Mouse (Mus musculus): ENCODE results near the gene Nsmce4a. TPM values are rescaled to one million over a fixed set of nuclear protein-coding genes. Genes with fewer than 3 reads are reported as not detected.

Gene Nsmce4a
- total and polyA plus RNA-seq, 2 experiments = 20.8 to 73.5 TPM

DNA sequence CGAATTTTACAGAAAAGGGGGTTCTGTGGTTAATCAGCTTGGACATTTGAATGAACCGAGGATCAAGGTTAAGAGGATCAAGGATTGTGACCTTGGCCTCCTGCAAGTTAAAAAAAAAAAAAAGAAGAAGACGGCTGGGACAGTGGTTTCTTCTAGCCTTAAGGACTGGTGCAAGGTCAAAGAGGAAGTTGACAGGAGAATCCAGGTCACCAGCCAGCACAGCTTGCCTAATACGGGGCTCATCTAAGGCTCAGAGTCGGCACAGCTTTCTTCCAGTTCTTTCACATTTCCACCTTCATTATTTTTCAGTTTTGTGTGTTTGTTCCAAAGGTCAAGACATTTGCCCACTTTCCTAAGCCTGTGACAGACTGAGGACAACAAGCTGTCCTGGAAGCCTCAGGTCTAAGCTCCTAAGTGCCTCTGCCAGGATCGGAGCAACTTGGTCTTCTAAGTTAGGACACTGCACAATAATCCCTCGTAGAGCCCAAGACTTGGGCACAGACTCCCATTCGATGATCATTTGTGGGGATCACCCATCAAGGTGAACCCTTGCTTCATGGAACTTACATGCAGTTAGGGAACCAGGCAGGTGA lies 18.0 kb upstream of the Nsmce4a start:
- peak; percentile 50 for DNase-seq (ENCODE audit: extremely low read depth, low read depth, low spot score)
- TF ChIP-seq CTCF (IDR thresholded peaks at IDR 0.05; ENCODE audit: low read depth, low read length) = no peak
- TF ChIP-seq POLR2A (IDR thresholded peaks at IDR 0.05; ENCODE audit: extremely low read depth, insufficient read depth, low read length) = no peak
- WGBS = 40% methylated on average over 8 of the region's 8 CpGs
- no peaks in the 10 kb centered on the region for H3K36me3 ChIP-seq (ENCODE audit: control insufficient read depth, insufficient read depth, low read length)
- H3K79me2 ChIP-seq (ENCODE audit: control insufficient read depth, insufficient read depth, low read length) = no peaks in the 10 kb centered on the region
- H3K4me3 ChIP-seq (ENCODE audit: insufficient read depth, low read depth, low read length) = no peak overlapping the region
- no peaks in the 10 kb centered on the region for H3K27me3 ChIP-seq (ENCODE audit: control insufficient read depth, insufficient read depth, low read length)
- peaks cover 4% of the 10 kb centered on the region for H3K4me1 ChIP-seq (ENCODE audit: control insufficient read depth, insufficient read depth, low read length)
- H3K9ac ChIP-seq (ENCODE audit: low read depth, low read length) = no peak overlapping the region; the same call in 1 of the 2 replicates
- H3K27ac ChIP-seq (replicated peaks; ENCODE audit: insufficient read depth, low read depth, low read length) = peak overlapping the region; percentile 81

GRCm38 (mm10) chr7:130590081-130590828 lies 17.3 kb upstream of the Nsmce4a start:
- Histone ChIP-seq H3K27me3 (ENCODE audit: control insufficient read depth, insufficient read depth, low read length) (no peaks in the 10 kb centered on the region), H3K27ac (replicated peaks; ENCODE audit: insufficient read depth, low read depth, low read length) (no peak overlapping the region), H3K4me1 (ENCODE audit: control insufficient read depth, insufficient read depth, low read length) (peaks cover 4% of the 10 kb centered on the region), H3K79me2 (ENCODE audit: control insufficient read depth, insufficient read depth, low read length) (no peaks in the 10 kb centered on the region), H3K36me3 (ENCODE audit: control insufficient read depth, insufficient read depth, low read length) (no peaks in the 10 kb centered on the region), H3K4me3 (ENCODE audit: insufficient read depth, low read depth, low read length) (no peak overlapping the region), H3K9ac (ENCODE audit: low read depth, low read length) (no peak overlapping the region)
- 85% methylated on average over 13 of the region's 13 CpGs for WGBS
- DNase-seq (ENCODE audit: extremely low read depth, low read depth, low spot score) = no peak
- TF ChIP-seq CTCF (IDR thresholded peaks at IDR 0.05; ENCODE audit: low read depth, low read length) (no peak), POLR2A (IDR thresholded peaks at IDR 0.05; ENCODE audit: extremely low read depth, insufficient read depth, low read length) (no peak)

- 82% methylated on average over 2 of the region's 2 CpGs for WGBS
- TF ChIP-seq CTCF (IDR thresholded peaks at IDR 0.05; ENCODE audit: low read depth, low read length) (no peak), POLR2A (IDR thresholded peaks at IDR 0.05; ENCODE audit: extremely low read depth, insufficient read depth, low read length) (no peak)
- Histone ChIP-seq H3K79me2 (ENCODE audit: control insufficient read depth, insufficient read depth, low read length) (no peaks in the 10 kb centered on the region), H3K36me3 (ENCODE audit: control insufficient read depth, insufficient read depth, low read length) (no peaks in the 10 kb centered on the region), H3K27ac (replicated peaks; ENCODE audit: insufficient read depth, low read depth, low read length) (no peak overlapping the region), H3K27me3 (ENCODE audit: control insufficient read depth, insufficient read depth, low read length) (no peaks in the 10 kb centered on the region), H3K4me1 (ENCODE audit: control insufficient read depth, insufficient read depth, low read length) (peaks cover 4% of the 10 kb centered on the region), H3K4me3 (ENCODE audit: insufficient read depth, low read depth, low read length) (no peak overlapping the region), H3K9ac (ENCODE audit: low read depth, low read length) (no peak overlapping the region)
- peak; percentile 21 for DNase-seq (ENCODE audit: extremely low read depth, low read depth, low spot score)
These were observed 13.7 kb upstream of the Nsmce4a start for GRCm38 (mm10) chr7:130586521-130587072.

DNA sequence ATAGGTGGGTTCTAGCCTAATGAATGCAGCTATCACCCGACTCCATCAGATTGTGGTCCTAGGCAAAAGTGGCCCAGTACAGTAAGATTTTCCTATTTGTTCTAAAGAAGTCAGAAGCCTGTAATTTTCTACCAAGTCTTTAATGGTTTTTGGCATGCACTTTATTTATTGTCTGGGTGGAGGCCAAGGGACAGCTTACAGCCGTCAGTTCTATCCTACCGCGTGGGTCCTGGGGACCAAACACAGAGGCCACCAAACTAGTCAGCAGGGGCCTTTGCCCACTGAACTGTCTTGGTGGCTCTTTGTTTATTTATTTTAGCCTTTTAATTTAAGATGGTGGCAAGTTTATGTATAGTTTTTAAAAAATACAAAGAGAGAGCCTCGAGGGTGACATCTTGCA lies 5.7 kb upstream of the Nsmce4a start:
- H3K36me3 ChIP-seq (ENCODE audit: control insufficient read depth, insufficient read depth, low read length) = no peaks in the 10 kb centered on the region
- H3K4me1 ChIP-seq (ENCODE audit: control insufficient read depth, insufficient read depth, low read length) = 0 out of 2 replicates have a peak, but pooled peaks cover 5% of the 10 kb centered on the region
- TF ChIP-seq CTCF (IDR thresholded peaks at IDR 0.05; ENCODE audit: low read depth, low read length) (no peak), POLR2A (IDR thresholded peaks at IDR 0.05; ENCODE audit: extremely low read depth, insufficient read depth, low read length) (no peak)
- H3K9ac ChIP-seq (ENCODE audit: low read depth, low read length) = no peak overlapping the region
- H3K27me3 ChIP-seq (ENCODE audit: control insufficient read depth, insufficient read depth, low read length) = no peaks in the 10 kb centered on the region
- DNase-seq (ENCODE audit: extremely low read depth, low read depth, low spot score) = no peak
- H3K27ac ChIP-seq (replicated peaks; ENCODE audit: insufficient read depth, low read depth, low read length) = no peak overlapping the region
- 51% methylated on average over 5 of the region's 5 CpGs for WGBS
- no peaks in the 10 kb centered on the region for H3K79me2 ChIP-seq (ENCODE audit: control insufficient read depth, insufficient read depth, low read length)
- H3K4me3 ChIP-seq (ENCODE audit: insufficient read depth, low read depth, low read length) = no peak overlapping the region

- Histone ChIP-seq H3K27ac (replicated peaks; ENCODE audit: insufficient read depth, low read depth, low read length) (no peak overlapping the region), H3K79me2 (ENCODE audit: control insufficient read depth, insufficient read depth, low read length) (no peaks in the 10 kb centered on the region), H3K4me3 (ENCODE audit: insufficient read depth, low read depth, low read length) (no peak overlapping the region), H3K4me1 (ENCODE audit: control insufficient read depth, insufficient read depth, low read length) (0 out of 2 replicates have a peak, but pooled peaks cover 5% of the 10 kb centered on the region), H3K27me3 (ENCODE audit: control insufficient read depth, insufficient read depth, low read length) (no peaks in the 10 kb centered on the region), H3K9ac (ENCODE audit: low read depth, low read length) (no peak overlapping the region), H3K36me3 (ENCODE audit: control insufficient read depth, insufficient read depth, low read length) (no peaks in the 10 kb centered on the region)
- no peak for DNase-seq (ENCODE audit: extremely low read depth, low read depth, low spot score)
- no peak for TF ChIP-seq POLR2A (IDR thresholded peaks at IDR 0.05; ENCODE audit: extremely low read depth, insufficient read depth, low read length)
- TF ChIP-seq CTCF (IDR thresholded peaks at IDR 0.05; ENCODE audit: low read depth, low read length) = no peak
- 80% methylated on average over 2 of the region's 2 CpGs for WGBS
These were observed 5.1 kb upstream of the Nsmce4a start for GRCm38 (mm10) chr7:130578066-130578465.

All from liver, adult 2 months (tissue).